Mouse (Mus musculus) midbrain, embryonic 11.5 days (tissue): ENCODE measurements around the gene Nudc. TPM values are rescaled to one million over a fixed set of nuclear protein-coding genes. Genes with fewer than 3 reads are reported as not detected.

Source experiments
- ATAC-seq: fragments of 200-750 bp; cut with Nextera tagmentation; 2 replicates; pipeline ENCODE4 v1.8.0; 2017; ENCODE audit warnings: moderate TSS enrichment, moderate library complexity; ENCODE audit not compliant: low FRiP score
- DNase-seq: peaks from one replicate; pipeline ENCODE4 v3.0.0; 2015; ENCODE audit warnings: low spot score; ENCODE audit errors: missing footprints
- H3K27ac ChIP-seq: fragments of 300-500 bp; sonication (generic); 2 replicates; pipeline ENCODE4 v1.5.1; 2014; ENCODE audit warnings: low read depth, low read length
- H3K27me3 ChIP-seq: fragments of 300-500 bp; sonication (generic); 2 replicates; pipeline ENCODE4 v1.6.1; 2014; ENCODE audit warnings: mild to moderate bottlenecking, low read length, moderate library complexity, mixed read lengths; ENCODE audit not compliant: control insufficient read depth, insufficient read depth
- H3K36me3 ChIP-seq: fragments of 300-500 bp; sonication (generic); 2 replicates; pipeline ENCODE4 v1.6.1; 2014; ENCODE audit warnings: mild to moderate bottlenecking, low read length, moderate library complexity, mixed read lengths; ENCODE audit not compliant: control insufficient read depth, insufficient read depth
- H3K4me1 ChIP-seq: fragments of 300-500 bp; sonication (generic); 2 replicates; pipeline ENCODE4 v1.6.1; 2014; ENCODE audit warnings: low read length; ENCODE audit not compliant: control insufficient read depth, insufficient read depth
- H3K4me2 ChIP-seq: fragments of 300-500 bp; sonication (generic); 2 replicates; pipeline ENCODE4 v1.6.1; 2014; ENCODE audit warnings: mild to moderate bottlenecking, moderate library complexity
- H3K4me3 ChIP-seq: fragments of 300-500 bp; sonication (generic); 2 replicates; pipeline ENCODE4 v1.5.1; 2014; ENCODE audit warnings: low read depth, low read length
- H3K9ac ChIP-seq: fragments of 300-500 bp; sonication (generic); 2 replicates; pipeline ENCODE4 v1.6.1; 2014; ENCODE audit warnings: low read length
- H3K9me3 ChIP-seq: fragments of 300-500 bp; sonication (generic); 2 replicates; pipeline ENCODE4 v1.6.1; 2016; ENCODE audit warnings: low read length; ENCODE audit not compliant: control insufficient read depth
- WGBS: fragments of 180-500 bp; shearing (Covaris S2); extraction: QIAGEN DNeasy Blood & Tissue Kit; methylation state at CpG from one replicate; pipeline ENCODE4 v1.1.7; 2014; 5-methylcytosine and 5-hydroxymethylcytosine counted together
- microRNA-seq: library from miRNA; unstranded; fragments of <30 nt; microRNA quantifications from one replicate; pipeline ENCODE4, GENCODE M21; 2017
- polyA plus RNA-seq: library from polyadenylated mRNA; unstranded; fragments of >200 nt; fragmentation: Nextera tagmentation; extraction: Ambion mirVana; gene quantifications from 2 replicates; pipeline ENCODE4 v1.2.1, GENCODE M21; 2014

The Nudc gene
- polyA plus RNA-seq, 1 experiment from 2014 or later, result 330 TPM

GRCm38 (mm10) chr4:133488619-133489392 lies 57.0 kb downstream of the Nudc start:
- 89% methylated on average over 20 of the region's 20 CpGs for WGBS
- no peak overlapping the region for H3K27ac ChIP-seq
- no peak for ATAC-seq

DNA sequence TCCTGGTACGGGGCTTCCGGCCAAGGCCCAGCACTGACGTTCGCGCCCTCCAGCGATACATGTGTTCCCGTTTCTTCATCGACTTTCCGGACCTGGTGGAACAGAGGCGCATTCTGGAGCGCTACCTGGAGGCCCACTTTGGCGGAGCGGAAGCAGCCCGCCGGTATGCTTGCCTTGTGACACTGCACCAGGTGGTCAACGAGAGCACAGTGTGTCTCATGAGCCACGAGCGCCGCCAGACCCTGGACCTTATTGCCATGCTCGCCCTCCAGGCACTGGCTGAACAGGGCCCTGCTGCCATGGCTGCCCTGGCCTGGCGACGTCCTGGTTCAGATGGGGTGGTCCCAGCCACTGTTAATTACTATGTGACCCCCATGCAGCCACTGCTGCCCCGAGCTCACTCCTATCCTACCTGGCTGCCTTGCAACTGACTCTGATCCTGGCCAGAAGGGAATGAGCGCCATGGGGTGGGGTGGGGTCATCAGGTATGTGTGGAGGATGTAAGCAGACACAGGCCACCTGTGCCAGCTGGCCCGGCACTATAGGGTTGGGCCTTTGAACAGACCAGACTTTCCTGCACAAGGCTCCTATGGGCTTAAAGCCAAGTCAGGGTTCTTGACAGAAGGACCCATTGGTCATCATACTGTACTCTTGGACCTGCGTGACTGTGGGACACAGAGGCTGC lies 59.0 kb downstream of the Nudc start:
- H3K9me3 ChIP-seq, result no peaks in the 10 kb centered on the region
- H3K27ac ChIP-seq, result no peak overlapping the region
- peaks cover 4% of the 10 kb centered on the region; the same call in 1 of the 2 replicates for H3K4me1 ChIP-seq
- 95% methylated on average over 26 of the region's 26 CpGs for WGBS
- H3K36me3 ChIP-seq, result no peaks in the 10 kb centered on the region
- ATAC-seq (no peak), DNase-seq (no peak)
- no peak overlapping the region for H3K4me2 ChIP-seq
- H3K27me3 ChIP-seq, result peaks cover 2% of the 10 kb centered on the region
- no peak overlapping the region for H3K9ac ChIP-seq
- no peak overlapping the region for H3K4me3 ChIP-seq

More at GRCm38 (mm10) chr4:133488619-133489392, 57.0 kb downstream of the Nudc start:
- Histone ChIP-seq H3K9ac (no peak overlapping the region), H3K27me3 (peaks cover 2% of the 10 kb centered on the region; the same call in 1 of the 2 replicates), H3K4me1 (peaks cover 4% of the 10 kb centered on the region; the same call in 1 of the 2 replicates), H3K4me2 (no peak overlapping the region), H3K36me3 (no peaks in the 10 kb centered on the region), H3K4me3 (no peak overlapping the region), H3K9me3 (no peaks in the 10 kb centered on the region)
- DNase-seq, result no peak

DNA sequence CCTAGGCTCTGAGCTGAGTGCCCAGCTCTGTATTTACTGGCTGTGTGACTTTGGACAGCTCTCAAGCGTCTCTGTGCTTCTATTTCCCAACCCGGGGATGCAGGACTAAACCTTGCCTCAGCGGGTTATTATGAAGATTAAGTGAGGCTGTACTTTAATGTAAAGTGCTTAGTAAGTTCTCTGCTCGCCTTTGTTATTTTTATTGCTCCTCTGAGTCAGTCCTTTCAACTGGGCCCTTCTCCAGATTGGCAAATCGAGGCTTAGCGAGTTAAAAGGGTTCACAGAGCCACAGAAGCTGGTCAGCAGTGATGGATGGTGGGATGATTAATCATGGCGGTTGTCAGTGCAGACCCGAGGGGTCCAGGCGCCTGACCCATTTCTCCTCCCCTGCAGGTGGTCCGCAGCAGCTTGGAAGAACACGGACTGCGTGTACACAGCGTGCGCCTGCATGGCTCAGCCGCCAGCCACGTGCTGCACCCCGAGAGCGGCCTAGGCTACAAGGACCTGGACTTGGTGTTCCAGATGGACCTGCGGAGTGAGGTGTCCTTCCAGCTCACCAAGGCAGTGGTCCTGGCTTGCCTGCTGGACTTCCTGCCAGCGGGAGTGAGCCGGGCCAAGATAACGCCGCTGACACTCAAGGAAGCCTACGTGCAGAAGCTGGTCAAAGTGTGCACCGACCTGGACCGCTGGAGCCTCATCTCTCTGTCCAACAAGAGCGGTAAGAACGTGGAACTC lies 59.9 kb downstream of the Nudc start:
- Histone ChIP-seq H3K4me1 (peaks cover 4% of the 10 kb centered on the region; the same call in 1 of the 2 replicates), H3K36me3 (no peaks in the 10 kb centered on the region), H3K4me2 (no peak overlapping the region), H3K4me3 (no peak overlapping the region), H3K27me3 (peaks cover 12% of the 10 kb centered on the region), H3K9me3 (no peaks in the 10 kb centered on the region), H3K27ac (no peak overlapping the region), H3K9ac (no peak overlapping the region)
- 91% methylated on average over 28 of the region's 28 CpGs for WGBS
- DNase-seq, result no peak
- ATAC-seq, result no peak

- H3K36me3 ChIP-seq, result no peaks in the 10 kb centered on the region
- no peak overlapping the region; the same call in 1 of the 2 replicates for H3K9ac ChIP-seq
- peak overlapping the region; percentile 4; the same call in 1 of the 2 replicates for H3K4me2 ChIP-seq
- H3K4me1 ChIP-seq, result peaks cover 8% of the 10 kb centered on the region
- no peak for ATAC-seq
- no peak overlapping the region for H3K27ac ChIP-seq
- peak; percentile 84 for DNase-seq
- WGBS, result 11% methylated on average over 22 of the region's 22 CpGs
- H3K27me3 ChIP-seq, result peaks cover 21% of the 10 kb centered on the region
- no peaks in the 10 kb centered on the region for H3K9me3 ChIP-seq
- no peak overlapping the region for H3K4me3 ChIP-seq
These were observed 61.4 kb downstream of the Nudc start for GRCm38 (mm10) chr4:133484266-133485025.

Small RNAs within 50 kb of the gene (microRNA-seq; reads per million reads assigned to microRNA genes)
- not detected for gene Gm23158

Other genes with a start within 250 kb of the Nudc start
- gene Wdtc1, start 192.5 kb downstream of the Nudc start, polyA plus RNA-seq, result 21.0 and 22.2 TPM in 2 replicates
- gene Slc9a1, start 176.3 kb downstream of the Nudc start, polyA plus RNA-seq, result 4.6 and 5.6 TPM in 2 replicates
- 0.22 and 0.53 TPM in 2 replicates for gene Tent5b, start 65.9 kb downstream of the Nudc start, polyA plus RNA-seq
- gene Trnp1, start 47.4 kb downstream of the Nudc start, polyA plus RNA-seq, result 1.5 TPM in 2 replicates
- 0.15 and 0.51 TPM in 2 replicates for gene Kdf1, start 27.0 kb downstream of the Nudc start, polyA plus RNA-seq
- gene Nr0b2, start 7.4 kb upstream of the Nudc start, polyA plus RNA-seq, result not detected in 2 replicates
- 6.8 and 7.8 TPM in 2 replicates for gene Gpatch3, start 28.7 kb upstream of the Nudc start, polyA plus RNA-seq
- gene Gpn2, start 38.4 kb upstream of the Nudc start, polyA plus RNA-seq, result 24.2 and 28.6 TPM in 2 replicates
- gene Sfn, start 56.2 kb upstream of the Nudc start, polyA plus RNA-seq, result 6.0 and 7.8 TPM in 2 replicates
- gene Zdhhc18, start 104.2 kb upstream of the Nudc start, polyA plus RNA-seq, result 1.8 and 3.5 TPM in 2 replicates
- gene Pigv, start 126.7 kb upstream of the Nudc start, polyA plus RNA-seq, result 9.6 and 12.4 TPM in 2 replicates
- gene Arid1a, start 210.8 kb upstream of the Nudc start, polyA plus RNA-seq, result 39.1 and 39.2 TPM in 2 replicates